Mouse (Mus musculus) embryonic facial prominence, embryonic 15.5 days (tissue): ENCODE results near the gene Slc7a4. TPM values are rescaled to one million over a fixed set of nuclear protein-coding genes. Genes with fewer than 3 reads are reported as not detected.
"Not testable (repeated sequence)": the region's sequence is repeated elsewhere in the genome, so short reads cannot be mapped to it uniquely, and the experiment has no call there.

Source experiments
- ATAC-seq: fragments of 200-750 bp; cut with Nextera tagmentation; 2 replicates; pipeline ENCODE4 v1.8.0; 2017; ENCODE audit warnings: low read depth, moderate TSS enrichment; ENCODE audit not compliant: insufficient number of reproducible peaks, low FRiP score, low TSS enrichment
- H3K27ac ChIP-seq: fragments of 300-500 bp; sonication (generic); replicated peaks from 2 replicates; pipeline ENCODE4 v1.5.1; 2015; ENCODE audit warnings: mild to moderate bottlenecking, inconsistent platforms
- H3K27me3 ChIP-seq: fragments of 300-500 bp; sonication (generic); 2 replicates; pipeline ENCODE4 v1.6.1; 2015; ENCODE audit warnings: inconsistent platforms
- H3K36me3 ChIP-seq: fragments of 300-500 bp; sonication (generic); 2 replicates; pipeline ENCODE4 v1.6.1; 2015; ENCODE audit warnings: mild to moderate bottlenecking, inconsistent platforms
- H3K4me1 ChIP-seq: fragments of 300-500 bp; sonication (generic); 2 replicates; pipeline ENCODE4 v1.6.1; 2015; ENCODE audit warnings: inconsistent platforms
- H3K4me2 ChIP-seq: fragments of 300-500 bp; sonication (generic); replicated peaks from 2 replicates; pipeline ENCODE4 v1.6.1; 2015; ENCODE audit warnings: mild to moderate bottlenecking, inconsistent platforms
- H3K4me3 ChIP-seq: fragments of 300-500 bp; sonication (generic); replicated peaks from 2 replicates; pipeline ENCODE4 v1.5.1; 2015; ENCODE audit warnings: mild to moderate bottlenecking, inconsistent platforms
- H3K9ac ChIP-seq: fragments of 300-500 bp; sonication (generic); 2 replicates; pipeline ENCODE4 v1.6.1; 2015; ENCODE audit warnings: inconsistent platforms
- H3K9me3 ChIP-seq: fragments of 300-500 bp; sonication (generic); replicated peaks from 2 replicates; pipeline ENCODE4 v1.6.1; 2016; ENCODE audit warnings: inconsistent platforms
- WGBS: fragments of 180-500 bp; shearing (Covaris S2); methylation state at CpG from one replicate; pipeline ENCODE4 v1.1.7; 2015; 5-methylcytosine and 5-hydroxymethylcytosine counted together
- polyA plus RNA-seq: library from polyadenylated mRNA; unstranded; fragments of >200 nt; fragmentation: Nextera tagmentation; extraction: Ambion mirVana; gene quantifications from 2 replicates; pipeline ENCODE4 v1.2.1, GENCODE M21; 2015

Gene Slc7a4
- 8.6 and 9.4 TPM in 2 replicates for polyA plus RNA-seq

GRCm38 (mm10) chr16:17583064-17583463 lies at the start of gene Slc7a4:
Gene Slc7a4 (minus strand): TSS chr16:17583214.
- Histone ChIP-seq H3K9ac (no peak within 1 kb of the TSS), H3K27ac (no peak within 1 kb of the TSS), H3K4me2 (no peak within 1 kb of the TSS), H3K27me3 (peaks cover 7% of the 10 kb centered on the region; the same call in 1 of the 2 replicates), H3K4me1 (no peaks in the 10 kb centered on the region), H3K36me3 (no peaks in the 10 kb centered on the region), H3K9me3 (no peaks in the 10 kb centered on the region), H3K4me3 (no peak within 1 kb of the TSS)
- WGBS: 20% methylated on average over 8 of the region's 8 CpGs
- ATAC-seq: no peak

- H3K9me3 ChIP-seq: no peaks in the 10 kb centered on the region
- H3K4me3 ChIP-seq: no peak overlapping the region
- H3K4me2 ChIP-seq: no peak overlapping the region
- H3K27me3 ChIP-seq: no peaks in the 10 kb centered on the region
- H3K36me3 ChIP-seq: peaks cover 81% of the 10 kb centered on the region
- H3K9ac ChIP-seq: no peak overlapping the region
- 97% methylated on average over 2 of the region's 2 CpGs for WGBS
- H3K4me1 ChIP-seq: no peaks in the 10 kb centered on the region
- no peak overlapping the region for H3K27ac ChIP-seq
- ATAC-seq: no peak
These were observed 49.6 kb upstream of the Slc7a4 start for GRCm38 (mm10) chr16:17632580-17632979.

- 95% methylated on average over 5 of the region's 5 CpGs for WGBS
- H3K4me1 ChIP-seq: no peaks in the 10 kb centered on the region
- H3K27ac ChIP-seq: no peak overlapping the region
- peaks cover 76% of the 10 kb centered on the region for H3K36me3 ChIP-seq
- no peaks in the 10 kb centered on the region for H3K9me3 ChIP-seq
- H3K4me3 ChIP-seq: no peak overlapping the region
- no peak overlapping the region for H3K9ac ChIP-seq
- no peak overlapping the region for H3K4me2 ChIP-seq
- H3K27me3 ChIP-seq: no peaks in the 10 kb centered on the region
- ATAC-seq: no peak
These were observed 43.2 kb upstream of the Slc7a4 start for GRCm38 (mm10) chr16:17626269-17626555.

GRCm38 (mm10) chr16:17625488-17626268 lies 42.7 kb upstream of the Slc7a4 start:
- Histone ChIP-seq H3K27me3 (no peaks in the 10 kb centered on the region), H3K4me3 (no peak overlapping the region), H3K36me3 (peaks cover 76% of the 10 kb centered on the region), H3K9ac (no peak overlapping the region), H3K4me1 (peaks cover 2% of the 10 kb centered on the region), H3K4me2 (no peak overlapping the region), H3K27ac (no peak overlapping the region), H3K9me3 (no peaks in the 10 kb centered on the region)
- ATAC-seq: 0 out of 2 replicates have a peak, but pooled peaks have one; percentile 47
- 73% methylated on average over 8 of the region's 8 CpGs for WGBS

GRCm38 (mm10) chr16:17621936-17622335 lies 38.9 kb upstream of the Slc7a4 start:
- H3K4me3 ChIP-seq: no peak overlapping the region
- peaks cover 17% of the 10 kb centered on the region for H3K4me1 ChIP-seq
- peaks cover 40% of the 10 kb centered on the region for H3K36me3 ChIP-seq
- WGBS: 96% methylated on average over 1 of the region's 1 CpGs
- no peak for ATAC-seq
- no peak overlapping the region for H3K9ac ChIP-seq
- H3K27me3 ChIP-seq: no peaks in the 10 kb centered on the region
- no peaks in the 10 kb centered on the region for H3K9me3 ChIP-seq
- no peak overlapping the region for H3K27ac ChIP-seq
- no peak overlapping the region for H3K4me2 ChIP-seq

- Histone ChIP-seq H3K27me3 (no peaks in the 10 kb centered on the region), H3K27ac (no peak within 1 kb of the TSS), H3K4me1 (peaks cover 17% of the 10 kb centered on the region), H3K4me2 (peak within 1 kb of the TSS; percentile 76), H3K36me3 (peaks cover 20% of the 10 kb centered on the region), H3K9ac (peak within 1 kb of the TSS; percentile 86), H3K4me3 (peak within 1 kb of the TSS; percentile 96), H3K9me3 (no peaks in the 10 kb centered on the region)
- WGBS: 2% methylated on average over 60 of the region's 60 CpGs
- peak; percentile 60 for ATAC-seq
These were observed 36.4 kb upstream of the Slc7a4 start, which contains the start of gene Smpd4 for GRCm38 (mm10) chr16:17619198-17620105. Gene Smpd4 (plus strand): TSS chr16:17619354.

GRCm38 (mm10) chr16:17617922-17618565 lies 35.0 kb upstream of the Slc7a4 start:
- WGBS: 11% methylated on average over 13 of the region's 13 CpGs
- no peak for ATAC-seq
- H3K4me2 ChIP-seq: 0 out of 2 replicates have a peak overlapping the region, but pooled peaks have one; percentile 22

GRCm38 (mm10) chr16:17616212-17616611 lies 33.2 kb upstream of the Slc7a4 start:
- 75% methylated on average over 5 of the region's 5 CpGs for WGBS
- peaks cover 4% of the 10 kb centered on the region; the same call in 1 of the 2 replicates for H3K36me3 ChIP-seq
- no peak overlapping the region for H3K9ac ChIP-seq
- no peaks in the 10 kb centered on the region for H3K27me3 ChIP-seq
- ATAC-seq: no peak
- no peak overlapping the region for H3K27ac ChIP-seq
- no peak overlapping the region for H3K4me3 ChIP-seq
- no peaks in the 10 kb centered on the region for H3K9me3 ChIP-seq
- no peak overlapping the region for H3K4me2 ChIP-seq
- peaks cover 17% of the 10 kb centered on the region for H3K4me1 ChIP-seq

More at GRCm38 (mm10) chr16:17617922-17618565, 35.0 kb upstream of the Slc7a4 start:
- no peak overlapping the region; the same call in 1 of the 2 replicates for H3K4me3 ChIP-seq
- no peaks in the 10 kb centered on the region for H3K9me3 ChIP-seq
- peaks cover 10% of the 10 kb centered on the region; the same call in 1 of the 2 replicates for H3K36me3 ChIP-seq
- H3K27ac ChIP-seq: no peak overlapping the region
- H3K27me3 ChIP-seq: no peaks in the 10 kb centered on the region
- no peak overlapping the region for H3K9ac ChIP-seq
- H3K4me1 ChIP-seq: peaks cover 17% of the 10 kb centered on the region

GRCm38 (mm10) chr16:17614740-17615139 lies 31.7 kb upstream of the Slc7a4 start:
- not testable (repeated sequence) for H3K27me3 ChIP-seq, ATAC-seq, H3K4me3 ChIP-seq, H3K27ac ChIP-seq, H3K9me3 ChIP-seq, H3K36me3 ChIP-seq, H3K9ac ChIP-seq, H3K4me1 ChIP-seq, H3K4me2 ChIP-seq
- WGBS: 93% methylated on average over 6 of the region's 6 CpGs

GRCm38 (mm10) chr16:17611383-17611782 lies 28.4 kb upstream of the Slc7a4 start:
- no peaks in the 10 kb centered on the region for H3K36me3 ChIP-seq
- H3K4me1 ChIP-seq: no peaks in the 10 kb centered on the region
- no peaks in the 10 kb centered on the region for H3K9me3 ChIP-seq
- WGBS: 57% methylated on average over 4 of the region's 4 CpGs
- ATAC-seq: no peak
- H3K4me3 ChIP-seq: no peak overlapping the region
- H3K4me2 ChIP-seq: no peak overlapping the region
- no peaks in the 10 kb centered on the region for H3K27me3 ChIP-seq
- no peak overlapping the region for H3K9ac ChIP-seq
- no peak overlapping the region for H3K27ac ChIP-seq

GRCm38 (mm10) chr16:17605684-17606083 lies 22.7 kb upstream of the Slc7a4 start:
- no peak overlapping the region for H3K9ac ChIP-seq
- H3K36me3 ChIP-seq: no peaks in the 10 kb centered on the region
- no peaks in the 10 kb centered on the region for H3K27me3 ChIP-seq
- no peak overlapping the region for H3K4me3 ChIP-seq
- 75% methylated on average over 5 of the region's 5 CpGs for WGBS
- H3K4me1 ChIP-seq: no peaks in the 10 kb centered on the region
- no peak for ATAC-seq
- no peaks in the 10 kb centered on the region for H3K9me3 ChIP-seq
- no peak overlapping the region for H3K4me2 ChIP-seq
- H3K27ac ChIP-seq: no peak overlapping the region
